Comparison of ENCODE assay signal across 10 mouse cellular contexts in genomic region chr3:90313367-90313766, GRCm38 (mm10). TPM values are rescaled to one million over a fixed set of nuclear protein-coding genes. Genes with fewer than 3 reads are reported as not detected.
A peak's percentile ranks its signal among the peaks of the same experiment; 100 is the strongest.
DNase-seq lines count a peak whose midpoint lies in the region; ATAC-seq and TF ChIP-seq lines count a peak whose summit lies in the region.
"Had no signal": no experiment of that assay in that cellular context is flagged by ENCODE, and none has a peak within 500 bp of the region (broad histone marks: within the 10 kb centered on the region; RNA-seq: fewer than 3 reads in every experiment).

No protein-coding gene starts in this region.

- H3K4me1 ChIP-seq in intestine, postnatal 0 days (replicated peaks; ENCODE audit: control insufficient read depth, insufficient read depth, low read length) = no peaks in the 10 kb centered on the region
- H3K4me1 ChIP-seq in intestine, embryonic 15.5 days (replicated peaks) = peaks cover 3% of the 10 kb centered on the region; the same call in 1 of the 2 replicates
- 0 out of 4 replicates have a peak, but pooled peaks cover 0 to 1% of the 10 kb centered on the region in 2 experiments for H3K4me1 ChIP-seq in liver, embryonic 14.5 days (replicated peaks; ENCODE audit: control insufficient read depth in 2 of 2, insufficient read depth in 2 of 2, low read length in 1 of 2)
- no peaks in the 10 kb centered on the region for H3K4me1 ChIP-seq in limb, embryonic 10.5 days
- H3K4me1 ChIP-seq in forebrain, embryonic 12.5 days = no peaks in the 10 kb centered on the region
- H3K4me1 ChIP-seq: forebrain, embryonic 15.5 days had no signal

- H3K9me3 ChIP-seq in intestine, postnatal 0 days (ENCODE audit: control insufficient read depth) = no peaks in the 10 kb centered on the region
- H3K9me3 ChIP-seq in intestine, embryonic 15.5 days = no peaks in the 10 kb centered on the region
- H3K9me3 ChIP-seq in liver, embryonic 14.5 days (ENCODE audit: control insufficient read depth, low read length) = no peaks in the 10 kb centered on the region
- no peaks in the 10 kb centered on the region for H3K9me3 ChIP-seq in limb, embryonic 10.5 days (replicated peaks)
- no peaks in the 10 kb centered on the region for H3K9me3 ChIP-seq in forebrain, embryonic 12.5 days
- H3K9me3 ChIP-seq: forebrain, embryonic 15.5 days had no signal

- peak; percentile 53 for TF ChIP-seq CTCF in intestine, postnatal 0 days (IDR thresholded peaks at IDR 0.05; ENCODE audit: low read depth)
- TF ChIP-seq CTCF in liver, embryonic 14.5 days (IDR thresholded peaks at IDR 0.05; ENCODE audit: low read depth) = peak; percentile 58

- H3K36me3 ChIP-seq in intestine, postnatal 0 days (ENCODE audit: control insufficient read depth, insufficient read depth) = no peaks in the 10 kb centered on the region
- H3K36me3 ChIP-seq in intestine, embryonic 15.5 days = no peaks in the 10 kb centered on the region
- H3K36me3 ChIP-seq in liver, embryonic 14.5 days (replicated peaks; ENCODE audit: control insufficient read depth, insufficient read depth, low read depth) = no peaks in the 10 kb centered on the region
- H3K36me3 ChIP-seq in limb, embryonic 10.5 days = peaks cover 25% of the 10 kb centered on the region
- H3K36me3 ChIP-seq in forebrain, embryonic 12.5 days (replicated peaks) = peaks cover 3% of the 10 kb centered on the region
- H3K36me3 ChIP-seq: forebrain, embryonic 15.5 days had no signal

- no peak overlapping the region for H3K9ac ChIP-seq in intestine, postnatal 0 days (ENCODE audit: low read depth, low read length)
- no peak overlapping the region for H3K9ac ChIP-seq in intestine, embryonic 15.5 days
- no peak overlapping the region for H3K9ac ChIP-seq in liver, embryonic 14.5 days (replicated peaks)
- no peak overlapping the region for H3K9ac ChIP-seq in forebrain, embryonic 12.5 days
- H3K9ac ChIP-seq: forebrain, embryonic 15.5 days had no signal

- no peak overlapping the region for H3K4me2 ChIP-seq in intestine, postnatal 0 days (replicated peaks; ENCODE audit: low read depth)
- H3K4me2 ChIP-seq in intestine, embryonic 15.5 days (replicated peaks) = no peak overlapping the region
- no peak overlapping the region for H3K4me2 ChIP-seq in liver, embryonic 14.5 days (ENCODE audit: low read depth)
- no peak overlapping the region for H3K4me2 ChIP-seq in forebrain, embryonic 12.5 days
- H3K4me2 ChIP-seq: forebrain, embryonic 15.5 days had no signal

- DNase-seq in 416B (ENCODE audit: low read depth) (peak; percentile 62), MEL-GATA-1-ER (ENCODE audit: extremely low read depth, low read depth) (peak; percentile 46)
- DNase-seq in liver, embryonic 14.5 days (ENCODE audit: low read depth in 3 of 3, low spot score in 3 of 3) = peak in 1 of 3 experiments; percentile 20
- no peak for DNase-seq in limb, embryonic 10.5 days (ENCODE audit: low spot score)
- no peak for DNase-seq in cerebellum, adult 8-10 months
- DNase-seq: cerebellum, adult 9-10 months had no signal

- TF ChIP-seq EP300 in liver, embryonic 14.5 days (IDR thresholded peaks at IDR 0.05; ENCODE audit: low read depth) = no peak

- ATAC-seq in intestine, postnatal 0 days = no peak
- ATAC-seq in intestine, embryonic 15.5 days = no peak
- no peak; the same call in 1 of the 2 replicates for ATAC-seq in liver, embryonic 14.5 days (ENCODE audit: insufficient read depth)
- ATAC-seq in forebrain, embryonic 12.5 days (ENCODE audit: low FRiP score) = no peak
- ATAC-seq: forebrain, embryonic 15.5 days had no signal

- no peaks in the 10 kb centered on the region for H3K27me3 ChIP-seq in intestine, postnatal 0 days (replicated peaks; ENCODE audit: control insufficient read depth, insufficient read depth, low read length)
- H3K27me3 ChIP-seq in intestine, embryonic 15.5 days (replicated peaks) = no peaks in the 10 kb centered on the region
- H3K27me3 ChIP-seq in liver, embryonic 14.5 days (ENCODE audit: control insufficient read depth, insufficient read depth, low read length) = no peaks in the 10 kb centered on the region
- no peaks in the 10 kb centered on the region for H3K27me3 ChIP-seq in limb, embryonic 10.5 days (ENCODE audit: low read depth, poor library complexity, severe bottlenecking)
- H3K27me3 ChIP-seq in forebrain, embryonic 12.5 days = no peaks in the 10 kb centered on the region
- H3K27me3 ChIP-seq: forebrain, embryonic 15.5 days had no signal

- no peak overlapping the region for H3K27ac ChIP-seq in intestine, postnatal 0 days (ENCODE audit: low read depth, low read length)
- no peak overlapping the region for H3K27ac ChIP-seq in intestine, embryonic 15.5 days
- no peak overlapping the region for H3K27ac ChIP-seq in liver, embryonic 14.5 days
- H3K27ac ChIP-seq in limb, embryonic 10.5 days = no peak overlapping the region
- no peak overlapping the region for H3K27ac ChIP-seq in forebrain, embryonic 12.5 days
- H3K27ac ChIP-seq: forebrain, embryonic 15.5 days had no signal

- no peak overlapping the region for H3K4me3 ChIP-seq in intestine, postnatal 0 days (ENCODE audit: low read depth, low read length)
- no peak overlapping the region for H3K4me3 ChIP-seq in intestine, embryonic 15.5 days (replicated peaks)
- H3K4me3 ChIP-seq in liver, embryonic 14.5 days (ENCODE audit: insufficient read depth in 1 of 2, low read depth in 2 of 2, low read length in 2 of 2) = no peak overlapping the region
- H3K4me3 ChIP-seq in limb, embryonic 10.5 days = no peak overlapping the region
- H3K4me3 ChIP-seq in forebrain, embryonic 12.5 days (replicated peaks) = no peak overlapping the region
- H3K4me3 ChIP-seq: forebrain, embryonic 15.5 days had no signal

RNA-seq across cellular contexts. Expression of gene Gatad2b, which starts 20.4 kb away (rescaled TPM):
- polyA plus RNA-seq in intestine, postnatal 0 days (2015; fragmentation: Nextera tagmentation; extraction: Ambion mirVana) = 4.7 and 6.6 TPM in 2 replicates
- 9.0 and 9.7 TPM in 2 replicates for polyA plus RNA-seq in intestine, embryonic 15.5 days (2015; fragmentation: Nextera tagmentation; extraction: Ambion mirVana)
- polyA plus RNA-seq in liver, embryonic 14.5 days (2012; rRNA removed) = 4.4 and 5.6 TPM in 2 replicates
- polyA plus RNA-seq in liver, embryonic 14.5 days (2014; fragmentation: Nextera tagmentation; extraction: Ambion mirVana) = 2.2 and 3.2 TPM in 2 replicates
- 14.3 and 15.6 TPM in 2 replicates for polyA plus RNA-seq in limb, embryonic 10.5 days (2016; fragmentation: Nextera tagmentation; extraction: Ambion mirVana)
- polyA plus RNA-seq in forebrain, embryonic 12.5 days (2016; fragmentation: Nextera tagmentation; extraction: Ambion mirVana) = 15.8 and 17.2 TPM in 2 replicates

RNA-seq across cellular contexts. Expression of gene Dennd4b, which starts 48.4 kb away (rescaled TPM):
- polyA plus RNA-seq in intestine, postnatal 0 days (2015; fragmentation: Nextera tagmentation; extraction: Ambion mirVana) = 0.93 and 0.94 TPM in 2 replicates
- polyA plus RNA-seq in intestine, embryonic 15.5 days (2015; fragmentation: Nextera tagmentation; extraction: Ambion mirVana) = 2.3 and 3.9 TPM in 2 replicates
- polyA plus RNA-seq in liver, embryonic 14.5 days (2012; rRNA removed) = 3.9 and 4.6 TPM in 2 replicates
- polyA plus RNA-seq in liver, embryonic 14.5 days (2014; fragmentation: Nextera tagmentation; extraction: Ambion mirVana) = 1.0 and 1.6 TPM in 2 replicates
- polyA plus RNA-seq in limb, embryonic 10.5 days (2016; fragmentation: Nextera tagmentation; extraction: Ambion mirVana) = 3.4 and 5.1 TPM in 2 replicates
- polyA plus RNA-seq in forebrain, embryonic 12.5 days (2016; fragmentation: Nextera tagmentation; extraction: Ambion mirVana) = 6.0 and 7.9 TPM in 2 replicates

RNA-seq across cellular contexts. Expression of gene Crtc2, which starts 59.4 kb away (rescaled TPM):
- polyA plus RNA-seq in intestine, postnatal 0 days (2015; fragmentation: Nextera tagmentation; extraction: Ambion mirVana) = 12.2 and 14.9 TPM in 2 replicates
- polyA plus RNA-seq in intestine, embryonic 15.5 days (2015; fragmentation: Nextera tagmentation; extraction: Ambion mirVana) = 18.6 and 19.0 TPM in 2 replicates
- polyA plus RNA-seq in liver, embryonic 14.5 days (2012; rRNA removed) = 7.6 and 8.9 TPM in 2 replicates
- polyA plus RNA-seq in liver, embryonic 14.5 days (2014; fragmentation: Nextera tagmentation; extraction: Ambion mirVana) = 3.2 TPM in 2 replicates
- polyA plus RNA-seq in limb, embryonic 10.5 days (2016; fragmentation: Nextera tagmentation; extraction: Ambion mirVana) = 26.5 and 31.6 TPM in 2 replicates
- polyA plus RNA-seq in forebrain, embryonic 12.5 days (2016; fragmentation: Nextera tagmentation; extraction: Ambion mirVana) = 19.9 and 20.7 TPM in 2 replicates

Comparison
In these comparisons a context has a peak if more than half of its experiments do, and no peak if none do; other contexts are left out.
1. DNase-seq: peak in 416B (single experiment) and MEL-GATA-1-ER (single experiment); none in limb, embryonic 10.5 days (single experiment) and cerebellum, adult 8-10 months (single experiment).